Mouse (Mus musculus): ENCODE data around the gene Sin3a.

Gene Sin3a

DNA sequence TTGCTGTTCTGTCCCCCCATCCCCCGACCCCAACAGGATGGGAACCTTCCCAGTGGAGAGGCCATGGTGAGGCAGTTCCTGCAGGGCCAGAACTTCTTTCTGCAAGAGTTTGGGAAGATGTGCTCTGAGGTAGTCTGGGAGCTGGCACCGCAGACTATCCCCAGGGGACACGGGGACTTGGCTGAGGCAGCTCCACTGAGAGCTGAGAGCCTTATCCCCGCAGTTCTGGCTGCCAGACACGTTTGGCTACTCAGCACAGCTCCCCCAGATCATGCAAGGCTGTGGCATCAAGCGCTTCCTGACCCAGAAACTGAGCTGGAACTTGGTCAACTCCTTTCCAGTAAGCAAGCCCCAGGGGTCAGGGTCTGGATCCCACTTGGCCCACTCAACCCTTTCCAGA, 65.4 kb downstream of the Sin3a start:
- no peak for DNase-seq (ENCODE audit: low spot score in 2 of 2)

DNA sequence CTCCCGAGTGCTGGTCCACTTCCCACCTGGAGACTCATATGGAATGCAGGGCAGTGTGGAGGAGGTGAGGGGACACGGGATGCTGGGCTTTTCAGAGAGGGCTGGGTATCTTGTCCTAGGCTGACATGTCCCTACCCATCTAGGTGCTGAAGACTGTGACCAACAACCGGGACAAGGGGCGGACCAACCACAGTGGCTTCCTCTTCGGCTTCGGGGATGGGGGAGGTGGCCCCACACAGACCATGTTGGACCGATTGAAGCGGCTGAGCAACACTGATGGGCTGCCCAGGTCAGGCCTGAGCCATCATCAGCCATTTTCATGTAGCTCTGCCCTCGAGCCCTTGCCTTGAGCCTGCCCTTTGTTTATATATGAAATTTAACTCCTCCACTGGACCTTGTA, 65.9 kb downstream of the Sin3a start:
- no peak for DNase-seq (ENCODE audit: low spot score in 2 of 2)

DNA sequence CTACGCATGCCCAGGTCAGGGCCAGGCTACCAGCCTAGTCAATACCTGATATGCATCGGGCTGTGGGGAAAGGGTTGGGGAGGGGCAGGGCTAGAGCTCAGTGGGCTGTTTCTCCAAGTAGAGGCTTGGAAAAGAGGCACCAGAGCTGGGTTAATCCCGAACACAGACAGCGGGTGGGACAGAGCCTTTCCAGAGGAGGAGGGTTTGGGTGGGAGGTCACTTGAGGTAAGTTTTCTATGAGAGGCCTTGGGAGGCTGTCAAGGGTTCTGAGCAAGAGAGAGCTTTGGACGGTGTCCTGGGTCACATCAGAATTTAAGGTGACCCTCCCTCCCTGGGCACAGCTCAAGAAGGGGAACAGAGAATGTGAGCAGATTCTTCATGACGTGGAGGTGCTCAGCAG, 66.7 kb downstream of the Sin3a start:
- no peak for DNase-seq (ENCODE audit: low spot score in 2 of 2)

DNA sequence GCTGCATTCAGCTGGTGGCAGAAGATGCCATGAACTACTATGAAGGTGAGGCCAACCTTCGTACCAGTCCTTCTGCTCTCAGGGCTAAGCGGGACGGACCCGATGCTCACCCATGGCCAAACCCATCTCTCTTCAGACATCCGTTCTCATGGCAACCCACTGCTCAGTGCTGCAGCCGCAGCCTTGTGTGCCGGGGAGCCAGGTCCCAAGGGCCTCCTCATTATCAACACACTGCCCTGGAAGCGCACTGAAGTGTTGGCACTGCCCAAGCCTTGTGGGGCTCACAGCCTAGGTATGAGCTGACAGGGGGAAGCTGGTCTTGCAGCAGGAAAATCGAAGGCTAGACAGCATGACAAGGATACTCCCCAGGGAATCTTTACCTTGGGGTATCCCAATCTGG, 67.3 kb downstream of the Sin3a start:
- DNase-seq (ENCODE audit: low spot score in 2 of 2), result no peak

DNA sequence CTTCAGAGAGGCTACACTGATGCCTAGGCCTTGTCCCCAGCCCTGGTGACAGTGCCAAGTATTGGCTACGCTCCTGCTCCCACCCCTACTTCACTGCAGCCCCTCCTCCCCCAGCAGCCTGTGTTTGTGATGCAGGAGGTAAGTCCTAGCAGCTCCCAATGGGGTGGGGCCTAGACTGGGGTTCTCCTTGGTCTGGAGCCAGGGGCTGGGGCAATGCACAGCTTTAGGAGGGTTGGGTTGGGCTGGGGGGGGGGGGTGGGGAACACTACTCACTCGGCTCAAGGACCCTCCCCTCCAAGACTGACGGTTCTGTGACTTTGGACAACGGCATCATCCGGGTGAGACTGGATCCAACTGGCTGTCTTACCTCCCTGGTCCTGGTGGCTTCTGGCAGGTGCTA, 67.7 kb downstream of the Sin3a start:
- DNase-seq (ENCODE audit: low spot score in 2 of 2), result no peak

DNA sequence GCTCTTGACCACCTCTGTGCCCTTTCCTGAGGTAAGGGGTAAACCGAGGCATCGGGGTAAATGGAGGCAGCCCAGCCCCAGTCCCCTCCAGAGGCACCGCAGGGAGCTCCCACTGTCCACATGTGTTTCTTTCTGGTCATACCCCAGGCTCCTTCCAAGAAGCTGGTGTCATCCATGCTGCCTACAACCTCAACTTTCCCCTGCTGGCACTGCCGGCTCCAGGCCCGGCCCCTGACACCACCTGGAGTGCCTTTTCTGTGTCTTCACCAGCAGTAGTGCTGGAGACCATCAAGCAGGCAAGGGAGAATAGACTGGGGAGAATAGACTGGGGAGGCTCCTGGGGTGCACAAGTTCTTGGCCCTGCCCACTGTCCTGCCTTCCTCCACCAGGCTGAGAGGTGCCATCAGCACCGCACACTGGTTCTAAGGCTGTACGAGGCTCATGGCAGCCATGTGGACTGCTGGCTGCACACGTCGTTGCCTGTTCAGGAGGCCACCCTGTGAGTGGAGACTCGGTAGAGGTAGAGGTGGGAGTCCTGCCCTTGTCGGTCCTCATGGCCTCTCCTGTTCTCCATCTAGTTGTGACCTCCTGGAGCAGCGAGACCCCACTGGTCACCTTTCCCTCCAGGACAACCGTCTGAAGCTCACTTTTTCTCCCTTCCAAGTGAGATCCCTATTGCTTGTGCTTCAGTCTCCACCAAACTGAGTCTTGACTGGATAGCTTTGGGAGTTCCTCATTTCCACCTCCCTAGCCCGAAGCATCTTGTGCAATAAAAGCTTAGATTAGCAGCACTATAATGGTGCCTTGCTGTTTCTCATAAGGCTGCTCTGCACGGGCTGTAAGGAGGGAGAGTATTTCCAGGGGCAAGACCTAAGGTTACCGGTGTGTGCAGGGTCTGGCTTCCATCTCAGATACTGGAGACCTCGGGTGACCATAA, 69.8 kb downstream of the Sin3a start:
- DNase-seq (ENCODE audit: low spot score in 2 of 2), result no peak

DNA sequence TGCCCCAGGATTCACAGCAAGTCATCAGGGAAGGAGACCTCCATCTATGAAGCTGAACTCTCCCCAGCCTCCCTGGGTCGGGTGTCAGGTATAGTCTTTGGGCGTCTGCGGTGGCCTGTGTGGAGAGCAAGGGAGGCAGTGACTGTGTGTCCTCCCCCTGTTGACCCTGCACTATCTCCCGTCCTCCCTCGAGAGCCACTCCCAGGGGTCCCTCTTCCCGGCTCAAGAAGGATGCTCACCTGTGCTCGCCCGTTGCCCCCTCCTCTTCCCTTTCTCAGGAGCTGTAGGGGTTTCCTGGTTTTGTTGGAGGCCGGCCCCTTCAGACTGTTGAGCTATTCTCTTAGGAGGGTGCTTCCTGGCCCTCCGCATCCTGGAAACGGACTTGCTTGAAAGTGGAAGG, 71.4 kb downstream of the Sin3a start:
- no peak for DNase-seq (ENCODE audit: low spot score in 2 of 2)

DNA sequence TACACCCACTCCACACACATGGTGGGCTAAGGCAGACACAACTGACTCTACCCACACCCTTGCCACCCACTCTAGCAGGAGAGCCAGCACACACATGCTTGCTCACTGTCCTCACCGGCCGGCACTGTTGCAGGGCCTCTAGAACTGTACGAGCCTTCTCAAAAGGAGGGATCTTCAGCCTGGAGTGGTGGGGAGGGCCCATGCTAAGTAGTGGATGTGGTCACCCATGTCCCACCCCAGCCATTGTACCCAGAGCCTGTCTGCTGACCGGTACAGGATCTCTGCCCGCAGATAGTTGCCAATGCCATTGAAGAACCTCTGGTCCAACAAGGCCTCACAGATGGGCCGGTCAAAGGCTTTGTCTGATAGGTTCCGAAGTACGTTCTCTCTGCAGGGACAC, 73.0 kb downstream of the Sin3a start:
- no peak for DNase-seq (ENCODE audit: low spot score in 2 of 2)

DNA sequence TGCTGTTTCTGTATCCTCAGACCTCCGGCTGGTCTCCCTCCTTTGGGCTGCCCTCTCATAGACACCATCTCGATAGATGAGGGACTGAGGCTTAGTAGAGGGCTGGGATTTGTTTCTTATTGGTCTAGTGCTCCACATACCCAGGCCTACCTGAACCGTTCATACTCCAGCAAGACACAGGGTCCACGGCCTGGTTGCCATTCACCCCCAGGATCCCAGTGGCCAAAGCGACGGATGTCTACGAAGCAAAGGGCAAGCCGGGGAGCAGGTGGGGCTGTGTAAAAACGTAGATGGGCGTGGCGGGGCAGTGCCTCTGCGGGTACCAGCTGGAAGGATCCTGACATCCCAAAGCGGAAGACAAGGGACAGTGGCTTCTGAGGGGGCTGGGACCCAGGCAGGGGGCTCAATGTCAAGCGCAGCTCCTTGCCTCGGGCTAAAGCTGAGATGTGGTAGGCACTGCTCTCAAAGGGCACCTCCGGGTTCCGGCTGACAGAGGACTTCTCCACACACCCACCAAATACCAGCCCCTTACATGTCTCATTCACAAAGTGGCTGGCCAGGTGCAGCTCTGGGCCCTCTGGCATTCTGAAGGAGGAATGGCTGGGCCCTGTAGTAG, 74.7 kb downstream of the Sin3a start:
- no peak for DNase-seq (ENCODE audit: low spot score in 2 of 2)

DNA sequence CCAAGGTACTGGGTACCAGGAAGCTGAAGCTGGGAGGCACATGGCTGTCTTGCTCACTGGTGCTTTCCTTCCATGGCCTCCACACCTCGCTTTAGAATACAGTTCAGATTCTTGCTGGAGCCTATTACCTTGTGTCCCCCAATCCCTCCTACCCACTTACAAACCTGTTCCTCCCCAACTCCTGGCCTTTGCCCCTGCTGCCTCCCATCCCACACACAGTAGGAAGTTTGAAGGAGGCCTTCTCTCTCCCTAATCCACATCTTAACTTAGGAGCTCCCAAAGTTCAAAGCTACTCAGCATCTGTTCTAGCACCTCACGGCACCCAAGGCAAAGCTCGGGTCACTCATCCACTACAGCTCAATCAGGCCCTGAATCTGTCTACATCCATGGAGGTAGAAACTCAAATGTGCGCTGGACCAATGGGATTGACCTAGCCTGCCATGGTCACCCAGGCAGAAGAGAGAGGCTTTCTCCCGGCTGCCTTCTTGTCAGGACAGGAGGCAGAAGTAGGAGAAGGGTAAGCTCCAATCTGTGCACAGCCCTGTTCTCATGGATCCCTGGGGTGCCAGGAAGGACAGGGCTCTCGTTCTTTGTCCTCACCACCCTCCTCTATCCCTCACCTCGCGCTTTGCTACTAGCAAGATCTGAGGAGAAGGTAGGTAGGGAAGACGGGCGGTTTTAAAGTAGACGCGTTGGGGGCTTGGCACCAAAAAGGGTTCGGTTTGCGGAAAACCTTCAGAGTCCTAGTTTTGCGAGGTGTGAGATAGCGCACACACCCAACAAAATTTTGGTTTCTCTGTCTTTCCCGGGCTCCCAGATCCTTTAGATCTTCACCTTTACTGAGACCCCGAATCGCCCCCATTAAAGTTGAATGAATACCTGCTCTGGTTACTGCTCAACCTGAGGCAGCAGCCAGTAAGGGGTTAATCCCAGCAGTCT, 75.6 kb downstream of the Sin3a start:
- DNase-seq (ENCODE audit: low spot score in 2 of 2), result peak in 1 of 2 experiments; percentile 31

DNA sequence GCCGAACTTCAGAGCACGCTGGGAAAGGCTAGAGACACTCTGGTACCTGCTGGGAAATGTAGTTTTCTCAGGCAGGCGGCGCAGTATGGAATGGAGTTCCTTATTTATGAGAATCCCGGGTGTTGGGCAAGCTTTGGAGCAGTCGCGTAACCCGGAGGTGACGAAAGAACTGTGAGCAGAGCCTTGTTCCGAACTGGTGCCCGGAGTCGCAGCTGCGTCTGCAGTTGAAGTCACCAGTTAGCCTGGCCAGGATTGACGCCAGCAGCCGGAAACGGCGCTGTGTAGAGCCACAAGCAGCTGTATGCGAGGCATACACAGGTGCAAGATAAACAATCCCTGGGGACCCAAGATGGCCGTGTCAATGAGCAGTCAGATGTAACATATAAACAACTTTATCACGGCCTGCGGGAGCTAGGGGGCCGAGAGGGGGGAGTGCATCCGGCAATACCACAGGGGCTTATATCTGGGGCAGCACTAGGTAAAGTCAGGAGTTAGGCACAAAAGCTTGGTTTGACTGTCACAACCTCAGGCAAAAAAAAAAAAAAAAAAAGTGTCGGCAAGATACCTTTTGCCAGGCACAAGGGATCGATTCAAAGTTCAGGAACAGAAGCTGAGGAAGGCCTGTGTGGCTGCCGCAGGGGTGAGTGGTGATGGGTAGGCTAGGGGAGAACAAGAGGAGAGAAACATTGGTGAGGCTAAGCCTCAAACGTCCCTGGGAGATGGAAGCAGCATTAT, 76.5 kb downstream of the Sin3a start, which contains the start of gene Neil1:
Gene Neil1 (minus strand): TSS at position 162 of the 735 bp plus-strand sequence.
- DNase-seq (ENCODE audit: low spot score in 2 of 2), result peak; percentile 93 to 97

DNA sequence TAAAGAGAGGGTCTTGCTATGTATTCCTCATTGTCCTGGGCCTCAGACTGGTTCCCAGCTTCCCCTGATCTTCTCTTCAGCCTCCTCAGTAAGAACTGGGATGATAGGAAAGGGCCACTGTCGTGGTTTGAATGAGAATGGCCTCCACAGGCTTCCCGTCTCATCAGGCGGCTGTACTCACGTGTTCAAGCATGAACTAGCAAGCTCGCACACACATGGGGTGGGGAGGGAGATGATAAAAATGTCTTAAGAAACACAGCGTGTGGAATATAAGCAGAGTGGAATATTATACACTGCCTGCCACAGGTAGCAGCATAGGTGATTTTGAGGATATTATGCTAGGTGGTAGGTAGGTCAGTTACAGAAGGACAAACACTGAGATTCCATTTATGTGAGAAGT, 77.2 kb downstream of the Sin3a start:
- DNase-seq (ENCODE audit: low spot score in 2 of 2), result no peak

DNA sequence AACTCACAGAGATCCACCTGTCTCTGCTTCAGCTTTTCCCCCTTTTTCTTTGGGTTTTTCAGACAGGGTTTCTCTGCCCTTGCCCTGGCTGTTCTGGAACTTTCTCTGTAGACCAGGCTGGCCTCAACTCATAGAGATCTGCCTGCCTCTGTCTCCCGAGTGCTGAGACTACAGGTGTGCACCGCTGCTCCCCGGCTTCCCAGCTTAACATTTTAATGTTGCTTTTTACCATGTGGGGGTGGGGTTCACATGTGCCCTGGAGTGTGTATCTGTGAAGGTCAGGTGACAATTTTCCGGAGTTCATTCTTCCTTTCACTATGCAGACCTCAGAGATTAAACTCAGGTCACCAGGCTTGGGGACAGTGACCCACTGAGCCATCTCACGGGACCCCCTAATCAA, 78.4 kb downstream of the Sin3a start:
- DNase-seq (ENCODE audit: low spot score in 2 of 2), result no peak

DNA sequence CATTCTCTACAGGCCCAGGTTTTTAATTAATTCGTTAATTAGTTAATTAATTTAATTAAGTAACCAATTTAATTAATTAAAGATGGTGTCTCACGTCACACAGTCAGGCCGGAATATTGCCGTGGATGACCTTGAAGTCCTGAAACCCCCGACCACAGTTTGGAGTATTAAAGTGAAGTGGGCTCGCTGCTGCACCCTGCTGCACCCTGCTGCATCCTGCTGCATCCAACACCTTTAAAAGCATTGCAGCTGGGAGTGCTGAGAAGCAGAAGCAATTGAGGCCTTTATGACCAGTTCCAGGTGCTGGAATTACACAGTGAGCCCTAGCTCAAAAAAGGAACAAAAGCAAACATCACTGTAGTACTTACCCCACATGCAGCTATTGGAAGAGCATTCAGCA, 80.5 kb downstream of the Sin3a start:
- no peak for DNase-seq (ENCODE audit: low spot score in 2 of 2)

DNA sequence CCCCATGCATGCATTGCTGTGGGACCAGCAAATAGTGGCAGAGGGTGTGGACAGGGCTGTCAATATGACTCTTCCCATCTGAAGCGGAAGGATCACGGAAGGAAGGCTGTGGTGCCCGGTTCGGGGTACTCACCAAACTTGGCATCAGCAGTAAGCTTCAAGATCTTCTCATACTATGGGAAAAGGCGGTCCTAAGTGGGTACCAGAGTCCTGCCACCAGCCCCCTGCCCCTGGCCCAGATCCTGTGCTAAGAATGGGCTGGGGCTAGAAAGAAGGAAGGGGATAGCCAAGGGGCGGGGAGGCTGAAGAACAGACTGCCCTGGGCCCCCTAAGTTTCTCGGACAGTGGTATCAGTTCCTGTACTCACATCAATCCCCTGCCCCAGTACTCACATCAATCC, 84.5 kb downstream of the Sin3a start:
- no peak for DNase-seq (ENCODE audit: low spot score in 2 of 2)

DNA sequence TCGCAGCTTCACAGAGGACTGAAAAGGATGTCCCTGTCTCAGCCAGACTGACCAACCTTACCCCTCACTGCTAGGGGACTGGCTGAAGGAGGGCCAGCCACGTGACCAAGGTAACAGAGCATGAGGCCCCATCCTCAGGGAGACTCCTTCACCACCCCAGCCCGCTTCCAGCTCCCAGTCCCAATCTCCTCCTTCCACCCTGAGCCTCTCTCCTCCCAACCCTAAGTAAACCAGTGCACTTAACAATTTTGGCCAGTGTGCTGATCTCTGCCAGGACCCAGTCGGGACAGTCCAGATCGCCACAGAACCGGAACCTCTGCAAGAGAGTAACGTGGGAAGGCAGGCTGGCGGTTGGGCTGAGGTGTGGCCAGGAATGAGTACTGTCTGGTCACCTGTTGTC, 85.0 kb downstream of the Sin3a start:
- no peak for DNase-seq (ENCODE audit: low spot score in 2 of 2)

DNA sequence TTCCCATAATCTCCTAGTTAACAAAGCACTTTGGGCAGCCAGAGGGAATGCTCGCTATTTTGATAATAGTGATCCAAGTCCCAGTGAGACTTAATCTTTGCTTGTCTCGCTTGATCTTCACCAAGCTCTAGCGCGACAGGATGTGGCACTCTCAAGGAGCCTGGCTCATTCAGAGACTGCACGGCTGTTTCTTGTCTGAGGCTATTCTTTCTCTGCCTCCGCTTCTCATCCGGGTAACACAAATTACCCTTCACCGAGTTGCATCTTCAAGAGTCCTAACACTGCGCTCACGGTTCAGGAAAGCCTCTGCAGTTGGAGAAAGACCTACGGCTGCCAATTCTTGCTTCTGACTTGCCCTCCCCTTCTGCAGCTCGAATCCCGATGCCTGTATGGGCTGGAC, 85.7 kb downstream of the Sin3a start:
- DNase-seq (ENCODE audit: low spot score in 2 of 2), result no peak

DNA sequence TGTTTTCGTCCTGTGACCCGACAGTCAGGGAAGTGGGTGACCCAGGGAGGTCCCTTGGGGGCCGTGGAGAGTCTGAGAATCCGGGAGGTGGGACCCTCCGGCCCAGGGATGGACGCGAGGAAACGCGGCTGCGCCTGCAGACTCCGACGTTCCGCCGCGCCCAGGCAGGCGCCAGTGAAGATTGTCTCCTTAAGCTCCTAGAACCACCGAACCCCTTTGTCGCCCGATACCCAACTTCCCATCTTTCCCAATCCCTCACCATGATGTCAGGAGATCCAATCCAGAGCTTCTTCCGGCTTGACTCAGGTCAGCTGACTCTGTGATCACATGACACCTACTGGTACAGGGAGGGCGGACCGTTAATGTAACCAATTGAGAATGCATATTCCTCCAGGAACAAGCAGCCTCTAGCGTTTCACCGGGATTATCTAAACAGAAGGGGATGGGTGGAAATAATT, 86.2 kb downstream of the Sin3a start, which contains the start of gene Commd4:
Gene Commd4 (minus strand): TSS at position 319 of the 458 bp plus-strand sequence.
- DNase-seq (ENCODE audit: low spot score in 2 of 2), result peak; percentile 96 to 98

DNA sequence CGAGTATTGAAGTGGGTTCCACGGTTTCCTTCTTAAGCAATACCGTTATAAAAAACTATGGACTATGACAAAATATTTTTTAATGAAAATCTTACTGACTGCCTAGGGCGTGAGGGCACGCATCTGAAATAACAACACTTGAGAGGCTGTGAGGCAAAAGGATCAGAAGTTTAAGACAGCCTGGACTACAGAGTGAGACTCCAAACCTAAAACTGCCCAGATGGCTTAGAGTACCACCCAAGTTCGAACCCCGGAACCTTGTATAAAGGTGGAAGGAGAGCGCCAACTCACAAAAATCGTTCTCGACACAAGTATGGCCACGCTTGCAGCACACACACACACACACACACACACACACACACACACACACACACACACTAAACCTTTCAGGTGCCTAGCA, 86.7 kb downstream of the Sin3a start:
- DNase-seq (ENCODE audit: low spot score in 2 of 2), result no peak

DNA sequence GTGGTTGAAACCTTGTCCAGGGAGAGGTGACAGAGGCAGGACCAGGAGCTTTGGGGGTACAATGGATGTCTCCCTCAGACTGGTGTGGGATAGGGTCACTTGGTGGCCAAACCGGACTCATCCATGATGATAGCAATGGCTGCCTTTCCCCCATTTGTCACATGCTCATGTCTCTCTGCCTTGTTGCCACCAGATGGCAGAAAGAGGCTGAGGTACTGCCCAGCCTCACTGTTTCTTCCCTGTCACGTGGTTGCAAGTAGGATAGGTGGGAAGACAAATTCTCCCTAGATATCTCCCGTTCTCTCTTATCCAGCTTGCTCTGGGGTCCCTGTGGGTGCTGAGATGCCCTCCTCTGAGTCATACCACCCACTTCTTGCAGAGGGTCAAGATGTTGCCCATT, 90.7 kb downstream of the Sin3a start:
- DNase-seq (ENCODE audit: low spot score in 2 of 2), result no peak

DNA sequence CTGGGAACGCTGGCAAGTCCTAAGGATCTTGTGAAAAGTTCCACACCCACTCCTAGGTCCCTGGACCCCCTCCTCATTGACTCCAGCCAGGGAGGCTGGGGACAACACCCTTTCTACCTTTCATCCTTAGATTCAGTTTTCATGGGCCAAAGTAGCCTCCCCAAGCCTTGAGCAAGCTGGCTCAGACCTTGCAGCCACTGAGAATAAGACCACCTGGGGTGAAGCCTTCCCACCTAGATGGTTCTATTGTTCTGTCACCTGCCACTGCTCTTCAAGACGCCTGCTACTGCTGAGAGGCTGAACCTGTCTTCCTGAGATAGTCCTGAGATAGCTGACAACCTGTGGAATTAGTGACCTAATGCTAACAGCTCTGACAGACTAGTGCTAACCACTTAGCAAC, 91.3 kb downstream of the Sin3a start:
- DNase-seq (ENCODE audit: low spot score in 2 of 2), result no peak
